Mouse (Mus musculus) heart, embryonic 15.5 days (tissue): ENCODE measurements at regions not wholly inside any gene's neighbourhood (a gene's known extent, or its start where the extent isn't known, plus 50 kb on each side); places are given as distances from the start of the nearest gene placed in this dataset.

Experiments
- ATAC-seq: fragments of 200-750 bp; cut with Nextera tagmentation; replicated peaks from 2 replicates; pipeline ENCODE4 v1.8.0; 2017; ENCODE audit warnings: low read depth, moderate TSS enrichment; ENCODE audit not compliant: insufficient number of reproducible peaks, insufficient read depth, low FRiP score
- H3K27ac ChIP-seq: fragments of 300-500 bp; sonication (generic); 2 replicates; pipeline ENCODE4 v1.5.1; 2015; ENCODE audit warnings: mild to moderate bottlenecking, inconsistent platforms
- H3K27me3 ChIP-seq: fragments of 300-500 bp; sonication (generic); 2 replicates; pipeline ENCODE4 v1.6.1; 2015; ENCODE audit warnings: inconsistent platforms
- H3K36me3 ChIP-seq: fragments of 300-500 bp; sonication (generic); 2 replicates; pipeline ENCODE4 v1.6.1; 2015; ENCODE audit warnings: mild to moderate bottlenecking, inconsistent platforms
- H3K4me1 ChIP-seq: fragments of 300-500 bp; sonication (generic); replicated peaks from 2 replicates; pipeline ENCODE4 v1.6.1; 2015; ENCODE audit warnings: inconsistent platforms
- H3K4me2 ChIP-seq: fragments of 300-500 bp; sonication (generic); 2 replicates; pipeline ENCODE4 v1.6.1; 2015; ENCODE audit warnings: inconsistent platforms, mild to moderate bottlenecking, moderate library complexity
- H3K4me3 ChIP-seq: fragments of 300-500 bp; sonication (generic); 2 replicates; pipeline ENCODE4 v1.5.1; 2015; ENCODE audit warnings: mild to moderate bottlenecking, inconsistent platforms
- H3K9ac ChIP-seq: fragments of 300-500 bp; sonication (generic); 2 replicates; pipeline ENCODE4 v1.6.1; 2015; ENCODE audit warnings: mild to moderate bottlenecking, inconsistent platforms
- H3K9me3 ChIP-seq: fragments of 300-500 bp; sonication (generic); replicated peaks from 2 replicates; pipeline ENCODE4 v1.6.1; 2016; ENCODE audit warnings: inconsistent platforms
- WGBS: fragments of 180-500 bp; shearing (Covaris S2); methylation state at CpG from one replicate; pipeline ENCODE4 v1.1.7; 2015; ENCODE audit warnings: mixed read lengths; 5-methylcytosine and 5-hydroxymethylcytosine counted together

GRCm38 (mm10) chr11:113143839-113144627, 362.0 kb downstream of the Sox9 start:
- Histone ChIP-seq H3K9ac (no peak overlapping the region), H3K27me3 (no peaks in the 10 kb centered on the region), H3K4me1 (peaks cover 20% of the 10 kb centered on the region), H3K27ac (peak overlapping the region; percentile 71), H3K4me2 (peak overlapping the region; percentile 45), H3K9me3 (no peaks in the 10 kb centered on the region), H3K36me3 (no peaks in the 10 kb centered on the region), H3K4me3 (no peak overlapping the region)
- ATAC-seq, result peak; percentile 69
- 15% methylated on average over 14 of the region's 14 CpGs for WGBS

GRCm38 (mm10) chr11:113145721-113146120, 363.7 kb downstream of the Sox9 start:
- Histone ChIP-seq H3K9me3 (no peaks in the 10 kb centered on the region), H3K27me3 (no peaks in the 10 kb centered on the region), H3K4me2 (no peak overlapping the region), H3K36me3 (no peaks in the 10 kb centered on the region), H3K4me1 (peaks cover 20% of the 10 kb centered on the region), H3K27ac (no peak overlapping the region), H3K4me3 (no peak overlapping the region), H3K9ac (no peak overlapping the region)
- 83% methylated on average over 4 of the region's 4 CpGs for WGBS
- no peak for ATAC-seq

- H3K36me3 ChIP-seq, result no peaks in the 10 kb centered on the region
- H3K27me3 ChIP-seq, result no peaks in the 10 kb centered on the region
- H3K9ac ChIP-seq, result no peak overlapping the region
- ATAC-seq, result no peak
- H3K9me3 ChIP-seq, result no peaks in the 10 kb centered on the region
- peaks cover 20% of the 10 kb centered on the region for H3K4me1 ChIP-seq
- WGBS, result 87% methylated on average over 8 of the region's 8 CpGs
- H3K4me2 ChIP-seq, result no peak overlapping the region
- H3K27ac ChIP-seq, result no peak overlapping the region
- H3K4me3 ChIP-seq, result no peak overlapping the region
Measured at GRCm38 (mm10) chr11:113146762-113147161, 364.7 kb downstream of the Sox9 start.

- no peaks in the 10 kb centered on the region for H3K9me3 ChIP-seq
- no peak overlapping the region for H3K9ac ChIP-seq
- no peak for ATAC-seq
- peaks cover 19% of the 10 kb centered on the region for H3K4me1 ChIP-seq
- no peaks in the 10 kb centered on the region for H3K27me3 ChIP-seq
- no peak overlapping the region for H3K4me3 ChIP-seq
- H3K27ac ChIP-seq, result 0 out of 2 replicates have a peak overlapping the region, but pooled peaks have one; percentile 15
- no peak overlapping the region for H3K4me2 ChIP-seq
- H3K36me3 ChIP-seq, result no peaks in the 10 kb centered on the region
- WGBS, result 63% methylated on average over 17 of the region's 17 CpGs
Measured at GRCm38 (mm10) chr11:113147535-113148197, 365.6 kb downstream of the Sox9 start.

- no peak overlapping the region for H3K4me2 ChIP-seq
- no peak overlapping the region for H3K27ac ChIP-seq
- H3K36me3 ChIP-seq, result no peaks in the 10 kb centered on the region
- H3K4me1 ChIP-seq, result peaks cover 14% of the 10 kb centered on the region
- no peaks in the 10 kb centered on the region for H3K9me3 ChIP-seq
- H3K4me3 ChIP-seq, result no peak overlapping the region
- H3K9ac ChIP-seq, result no peak overlapping the region
- 84% methylated on average over 9 of the region's 9 CpGs for WGBS
- H3K27me3 ChIP-seq, result no peaks in the 10 kb centered on the region
- no peak for ATAC-seq
Measured at GRCm38 (mm10) chr11:113148198-113148537, 366.1 kb downstream of the Sox9 start.

GRCm38 (mm10) chr11:113155515-113155914, 373.5 kb downstream of the Sox9 start:
- 90% methylated on average over 6 of the region's 6 CpGs for WGBS
- Histone ChIP-seq H3K9ac (no peak overlapping the region), H3K27ac (no peak overlapping the region), H3K9me3 (no peaks in the 10 kb centered on the region), H3K36me3 (no peaks in the 10 kb centered on the region), H3K4me1 (no peaks in the 10 kb centered on the region; the same call in 1 of the 2 replicates), H3K27me3 (no peaks in the 10 kb centered on the region), H3K4me3 (no peak overlapping the region), H3K4me2 (no peak overlapping the region)
- ATAC-seq, result no peak

GRCm38 (mm10) chr11:113163941-113164340, 381.9 kb downstream of the Sox9 start:
- ATAC-seq, result no peak
- Histone ChIP-seq H3K36me3 (no peaks in the 10 kb centered on the region), H3K4me2 (no peak overlapping the region), H3K9me3 (no peaks in the 10 kb centered on the region), H3K4me1 (peaks cover 25% of the 10 kb centered on the region), H3K9ac (no peak overlapping the region), H3K4me3 (no peak overlapping the region), H3K27me3 (peaks cover 4% of the 10 kb centered on the region; the same call in 1 of the 2 replicates), H3K27ac (no peak overlapping the region)
- WGBS, result 57% methylated on average over 3 of the region's 3 CpGs

GRCm38 (mm10) chr11:113164510-113164909, 382.5 kb downstream of the Sox9 start:
- H3K4me3 ChIP-seq, result peak overlapping the region; percentile 31
- peak overlapping the region; percentile 61 for H3K4me2 ChIP-seq
- H3K27me3 ChIP-seq, result peaks cover 4% of the 10 kb centered on the region; the same call in 1 of the 2 replicates

GRCm38 (mm10) chr11:113165069-113165795, 383.2 kb downstream of the Sox9 start:
- 5% methylated on average over 23 of the region's 23 CpGs for WGBS
- H3K9ac ChIP-seq, result 0 out of 2 replicates have a peak overlapping the region, but pooled peaks have one; percentile 2
- ATAC-seq, result peak; percentile 76
- H3K27ac ChIP-seq, result 0 out of 2 replicates have a peak overlapping the region, but pooled peaks have one; percentile 23
- H3K4me1 ChIP-seq, result peaks cover 26% of the 10 kb centered on the region
- no peaks in the 10 kb centered on the region for H3K9me3 ChIP-seq
- H3K4me2 ChIP-seq, result peak overlapping the region; percentile 61
- peaks cover 4% of the 10 kb centered on the region; the same call in 1 of the 2 replicates for H3K27me3 ChIP-seq
- H3K36me3 ChIP-seq, result no peaks in the 10 kb centered on the region
- peak overlapping the region; percentile 31 for H3K4me3 ChIP-seq

More at GRCm38 (mm10) chr11:113164510-113164909, 382.5 kb downstream of the Sox9 start:
- Histone ChIP-seq H3K27ac (no peak overlapping the region), H3K9ac (0 out of 2 replicates have a peak overlapping the region, but pooled peaks have one; percentile 24), H3K36me3 (no peaks in the 10 kb centered on the region), H3K4me1 (peaks cover 25% of the 10 kb centered on the region), H3K9me3 (no peaks in the 10 kb centered on the region)
- 24% methylated on average over 10 of the region's 10 CpGs for WGBS
- ATAC-seq, result no peak

- no peaks in the 10 kb centered on the region for H3K36me3 ChIP-seq
- H3K27ac ChIP-seq, result peak overlapping the region; percentile 61
- no peak overlapping the region for H3K9ac ChIP-seq
- H3K9me3 ChIP-seq, result no peaks in the 10 kb centered on the region
- H3K4me1 ChIP-seq, result peaks cover 31% of the 10 kb centered on the region
- H3K4me2 ChIP-seq, result no peak overlapping the region
- WGBS, result 51% methylated on average over 4 of the region's 4 CpGs
- 0 out of 2 replicates have a peak, but pooled peaks have one; percentile 24 for ATAC-seq
- peaks cover 4% of the 10 kb centered on the region; the same call in 1 of the 2 replicates for H3K27me3 ChIP-seq
- no peak overlapping the region for H3K4me3 ChIP-seq
Measured at GRCm38 (mm10) chr11:113166517-113166916, 384.5 kb downstream of the Sox9 start.
